Mouse (Mus musculus): ENCODE measurements around the gene Ccdc3. TPM values are rescaled to one million over a fixed set of nuclear protein-coding genes. Genes with fewer than 3 reads are reported as not detected.

Ccdc3 gene
- total RNA-seq, 2 experiments from 2014 or later = not detected

DNA sequence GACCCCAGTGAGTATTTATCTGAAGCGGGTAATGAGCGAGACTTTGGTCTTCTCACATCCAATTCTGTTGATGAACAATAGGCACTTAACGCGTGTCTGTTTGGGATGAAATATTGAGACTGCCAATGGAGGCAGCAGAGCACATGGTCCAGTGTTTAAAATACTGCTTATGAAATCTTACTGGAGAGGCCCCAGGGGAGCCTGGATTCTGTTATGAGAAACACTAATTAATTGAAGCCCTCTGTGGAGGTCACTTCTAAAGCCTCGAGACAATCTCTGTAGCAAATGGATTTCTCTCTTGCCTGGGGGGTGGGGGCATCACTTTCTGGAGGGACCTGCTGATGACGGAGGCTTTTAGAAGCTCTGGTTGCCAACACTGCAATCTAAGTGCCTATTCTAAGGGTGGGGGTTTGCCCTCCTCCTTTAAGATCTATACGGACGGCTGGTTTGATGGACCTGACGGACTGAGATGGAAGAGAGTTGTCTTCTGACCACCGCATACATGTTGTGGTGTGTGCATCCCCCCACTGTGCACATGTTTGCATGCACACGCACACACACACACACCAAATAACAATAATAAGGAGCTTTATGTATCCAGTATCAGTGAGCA lies 22.8 kb downstream of the Ccdc3 start:
- no peak for ATAC-seq (ENCODE audit: poor library complexity, severe bottlenecking)

- ATAC-seq (ENCODE audit: poor library complexity, severe bottlenecking) = no peak
Measured at GRCm38 (mm10) chr2:5161002-5161745, 23.6 kb downstream of the Ccdc3 start.

DNA sequence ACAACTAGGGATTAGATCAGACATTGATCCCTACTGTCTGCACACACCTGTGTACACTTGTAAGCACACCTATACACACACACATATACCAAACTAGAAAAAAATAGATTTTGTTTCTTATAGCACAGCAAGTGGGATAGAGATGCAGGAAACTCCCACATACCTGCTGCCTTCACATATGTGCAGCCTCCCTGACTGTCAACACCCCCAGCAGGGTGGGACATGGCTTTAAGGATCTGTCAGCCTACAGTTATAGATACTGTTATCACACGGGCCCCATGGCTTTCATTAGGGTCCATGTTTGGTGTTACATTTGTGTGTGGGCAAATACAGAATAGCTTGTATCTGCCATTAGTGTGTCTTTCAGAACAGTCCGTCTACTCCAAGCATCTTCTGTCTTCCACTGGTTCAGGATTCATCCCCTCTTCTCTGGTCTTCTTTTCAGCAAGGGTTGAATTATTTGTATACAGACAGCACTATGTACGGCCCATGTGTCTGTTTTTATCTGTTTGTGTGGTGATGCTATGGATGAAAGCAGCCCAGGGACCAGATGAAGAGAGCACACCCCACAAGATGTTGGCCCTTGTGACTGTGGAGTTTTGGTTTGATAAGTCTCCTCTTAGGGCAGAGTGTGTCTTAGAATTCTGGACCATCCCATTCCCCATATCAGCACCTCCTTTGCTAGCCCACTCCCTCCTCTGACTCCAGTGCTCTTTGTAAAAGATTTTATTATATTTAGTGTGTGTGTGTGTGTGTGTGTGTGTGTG lies 24.5 kb downstream of the Ccdc3 start:
- no peak for ATAC-seq (ENCODE audit: poor library complexity, severe bottlenecking)

GRCm38 (mm10) chr2:5162756-5163155 lies 25.2 kb downstream of the Ccdc3 start:
- no peak for ATAC-seq (ENCODE audit: poor library complexity, severe bottlenecking)

DNA sequence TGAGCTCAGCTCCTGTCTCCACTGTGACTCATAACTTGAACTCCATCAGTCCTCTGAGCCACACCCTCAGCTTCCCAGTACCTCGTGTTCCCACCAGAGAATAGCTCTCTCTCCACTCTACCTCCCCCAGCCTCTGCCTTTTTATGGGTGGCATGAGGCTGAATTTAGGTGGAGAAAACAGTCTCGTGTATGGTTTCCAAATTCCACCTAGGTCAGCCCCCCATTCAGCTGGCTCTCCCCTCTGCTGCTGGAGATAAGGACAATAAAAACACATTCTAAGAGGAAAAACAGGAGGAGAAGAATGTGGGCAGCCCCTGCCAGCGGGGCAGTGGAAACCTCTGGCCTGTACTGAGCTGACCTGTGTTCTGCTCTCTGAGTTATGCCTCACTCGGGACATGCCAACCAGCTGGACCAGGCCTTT lies 28.4 kb downstream of the Ccdc3 start:
- ATAC-seq (ENCODE audit: poor library complexity, severe bottlenecking) = no peak

DNA sequence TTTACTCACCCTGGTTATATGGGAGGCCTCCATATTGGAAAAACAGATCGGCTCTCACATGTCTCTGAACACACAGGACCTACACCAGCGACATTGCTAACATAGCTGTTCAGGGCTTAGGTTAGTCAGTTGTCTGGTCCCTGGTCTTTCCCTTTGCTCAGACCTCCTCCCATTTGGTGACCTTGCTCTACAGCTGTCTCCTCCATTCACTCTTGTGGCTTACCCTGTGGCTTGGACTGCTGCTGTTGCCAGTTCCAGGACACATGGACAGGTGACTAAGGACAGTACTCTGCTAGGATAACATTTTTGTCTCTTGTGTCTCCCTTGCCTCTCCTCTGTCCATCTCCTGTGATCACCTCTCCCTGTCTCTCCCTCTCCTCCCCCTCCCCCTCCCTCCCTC lies 29.2 kb downstream of the Ccdc3 start:
- no peak for ATAC-seq (ENCODE audit: poor library complexity, severe bottlenecking)

- ATAC-seq (ENCODE audit: poor library complexity, severe bottlenecking) = no peak
Measured at GRCm38 (mm10) chr2:5170815-5171214, 33.2 kb downstream of the Ccdc3 start.

GRCm38 (mm10) chr2:5171301-5172000 lies 33.9 kb downstream of the Ccdc3 start:
- ATAC-seq (ENCODE audit: poor library complexity, severe bottlenecking) = no peak

DNA sequence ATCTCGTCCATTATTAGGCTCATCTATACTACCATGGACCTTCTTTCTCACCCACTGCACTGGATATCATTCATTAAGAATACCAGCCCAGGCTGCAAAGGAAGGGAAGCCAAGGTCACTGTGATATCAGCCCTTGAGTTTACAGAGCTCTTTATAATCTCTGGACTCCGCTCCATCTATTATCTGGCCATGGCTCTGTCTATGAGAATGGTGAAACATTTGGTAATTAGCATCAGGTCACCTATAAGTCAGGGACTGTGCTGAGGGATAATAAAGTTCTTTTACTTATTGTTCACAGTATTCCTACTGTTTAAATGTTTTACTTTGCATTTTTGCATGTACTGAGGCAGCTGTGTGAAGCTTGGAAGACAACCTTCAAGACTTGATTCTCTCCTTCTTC lies 35.2 kb downstream of the Ccdc3 start:
- ATAC-seq (ENCODE audit: poor library complexity, severe bottlenecking) = no peak

DNA sequence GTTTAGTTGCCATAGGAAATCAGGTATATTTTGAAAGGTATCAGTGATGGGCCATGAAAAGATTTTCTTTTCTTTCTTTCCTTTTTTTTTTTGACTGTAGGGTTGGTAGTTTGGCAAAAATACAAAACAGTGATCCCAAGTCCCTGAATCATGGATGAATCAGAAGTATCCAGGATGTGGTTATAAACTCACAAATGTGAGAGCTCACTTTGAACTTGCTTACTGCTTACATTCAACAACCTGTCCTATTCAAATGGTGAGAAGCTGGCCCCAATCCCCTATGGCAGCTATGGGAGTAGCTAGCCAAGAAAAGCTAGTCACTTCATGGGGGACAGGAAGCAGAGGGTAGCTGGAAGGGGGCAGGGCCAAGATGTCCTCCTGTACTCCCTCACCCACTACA lies 37.1 kb downstream of the Ccdc3 start:
- ATAC-seq (ENCODE audit: poor library complexity, severe bottlenecking) = no peak

- ATAC-seq (ENCODE audit: poor library complexity, severe bottlenecking) = no peak
Measured at GRCm38 (mm10) chr2:5181462-5182443, 44.2 kb downstream of the Ccdc3 start.

GRCm38 (mm10) chr2:5184166-5184565 lies 46.6 kb downstream of the Ccdc3 start:
- ATAC-seq (ENCODE audit: poor library complexity, severe bottlenecking) = no peak

DNA sequence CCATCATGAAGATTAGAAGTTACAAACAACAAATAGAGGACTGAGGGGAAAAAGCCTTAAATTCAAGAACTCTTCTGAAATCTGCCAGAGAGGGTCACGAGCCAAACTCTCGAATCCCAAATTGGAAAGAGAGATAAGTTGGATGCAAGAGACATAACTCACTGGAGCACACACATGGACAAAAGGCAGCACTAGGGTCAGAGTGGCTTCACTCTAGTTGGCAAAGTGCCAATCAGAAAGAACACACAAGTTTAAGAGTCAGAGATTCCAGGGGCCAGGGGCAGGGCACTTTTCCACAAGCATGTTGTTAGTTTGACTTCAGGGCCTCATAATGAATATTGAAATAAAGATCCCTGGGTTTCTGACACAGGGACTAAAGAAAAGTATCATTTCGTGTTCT lies 48.1 kb downstream of the Ccdc3 start:
- ATAC-seq (ENCODE audit: poor library complexity, severe bottlenecking) = no peak

GRCm38 (mm10) chr2:5192156-5192555 lies 54.6 kb downstream of the Ccdc3 start:
- ATAC-seq (ENCODE audit: poor library complexity, severe bottlenecking) = no peak

- no peak for ATAC-seq (ENCODE audit: poor library complexity, severe bottlenecking)
Measured at GRCm38 (mm10) chr2:5193071-5193470, 55.5 kb downstream of the Ccdc3 start.

DNA sequence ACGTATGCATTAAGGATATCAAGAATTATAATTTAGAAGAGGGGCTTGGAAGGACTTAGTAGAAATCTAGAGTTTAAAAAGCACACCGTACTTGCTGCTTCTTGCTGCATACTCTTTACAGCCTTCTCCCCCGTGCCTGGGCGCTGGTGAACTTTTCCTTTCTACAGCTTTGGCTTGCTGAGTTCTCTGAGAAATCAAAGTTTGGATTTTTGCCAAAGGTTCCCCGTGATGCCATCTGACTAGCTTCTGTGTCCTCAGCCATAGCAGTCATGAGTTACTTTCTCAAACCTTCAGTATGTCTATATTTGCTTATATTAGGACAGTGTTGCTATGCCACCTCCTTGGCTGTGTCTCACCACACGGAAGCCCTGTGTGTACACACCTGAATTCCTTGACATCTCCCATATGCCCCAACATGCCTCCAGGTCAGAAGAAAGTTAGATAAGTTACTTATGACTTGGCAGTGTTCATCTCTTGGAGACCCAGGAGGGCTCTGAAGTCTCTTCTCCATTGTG lies 57.2 kb downstream of the Ccdc3 start:
- ATAC-seq (ENCODE audit: poor library complexity, severe bottlenecking) = no peak

DNA sequence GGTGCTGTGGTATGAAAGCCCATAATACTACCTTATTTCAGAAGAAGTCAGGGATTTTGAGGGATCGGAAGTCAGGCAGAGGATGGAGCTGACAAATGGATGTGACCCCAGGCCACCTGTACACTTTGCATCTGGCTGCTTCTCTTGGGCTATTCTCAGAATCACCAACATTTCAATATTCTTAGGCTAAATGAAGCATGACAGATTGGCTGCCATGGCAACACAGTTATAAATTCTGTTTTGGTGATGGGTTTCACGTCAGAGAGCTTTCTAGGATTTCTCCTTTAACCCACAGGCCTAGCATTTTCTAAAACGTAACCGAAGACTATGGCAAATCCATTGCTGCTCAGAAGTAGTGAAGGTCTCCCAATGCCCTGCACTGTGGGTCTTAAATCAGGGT lies 59.9 kb downstream of the Ccdc3 start:
- ATAC-seq (ENCODE audit: poor library complexity, severe bottlenecking) = no peak

- no peak for ATAC-seq (ENCODE audit: poor library complexity, severe bottlenecking)
Measured at GRCm38 (mm10) chr2:5199289-5199688, 61.7 kb downstream of the Ccdc3 start.

- ATAC-seq (ENCODE audit: poor library complexity, severe bottlenecking) = no peak
Measured at GRCm38 (mm10) chr2:5200817-5201364, 63.3 kb downstream of the Ccdc3 start.

DNA sequence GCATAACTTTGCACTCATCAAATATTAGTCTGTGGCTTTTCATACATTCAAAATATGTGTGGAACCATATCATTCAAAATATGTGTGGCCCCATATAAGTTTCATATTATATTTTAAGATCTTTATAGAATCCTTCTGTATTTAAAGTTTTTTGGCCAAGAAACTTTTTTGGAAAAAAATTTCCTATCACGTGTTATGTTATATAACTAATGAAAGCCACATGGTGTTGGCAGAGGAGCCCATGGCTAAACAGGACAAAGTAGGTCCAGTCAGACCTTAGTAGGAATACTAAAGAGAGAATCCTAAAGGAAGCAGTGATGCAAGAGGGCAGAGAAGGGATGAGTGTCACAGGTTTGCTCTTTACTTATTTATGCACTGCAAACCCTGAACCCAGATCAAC lies 65.6 kb downstream of the Ccdc3 start:
- ATAC-seq (ENCODE audit: poor library complexity, severe bottlenecking) = no peak

Data from megakaryocyte, adult 5-6 weeks (primary cell).